Mouse (Mus musculus): ENCODE data around the gene Clrn2. TPM values are rescaled to one million over a fixed set of nuclear protein-coding genes. Genes with fewer than 3 reads are reported as not detected.

The Clrn2 gene
- polyA plus RNA-seq, 1 experiment, result not detected

DNA sequence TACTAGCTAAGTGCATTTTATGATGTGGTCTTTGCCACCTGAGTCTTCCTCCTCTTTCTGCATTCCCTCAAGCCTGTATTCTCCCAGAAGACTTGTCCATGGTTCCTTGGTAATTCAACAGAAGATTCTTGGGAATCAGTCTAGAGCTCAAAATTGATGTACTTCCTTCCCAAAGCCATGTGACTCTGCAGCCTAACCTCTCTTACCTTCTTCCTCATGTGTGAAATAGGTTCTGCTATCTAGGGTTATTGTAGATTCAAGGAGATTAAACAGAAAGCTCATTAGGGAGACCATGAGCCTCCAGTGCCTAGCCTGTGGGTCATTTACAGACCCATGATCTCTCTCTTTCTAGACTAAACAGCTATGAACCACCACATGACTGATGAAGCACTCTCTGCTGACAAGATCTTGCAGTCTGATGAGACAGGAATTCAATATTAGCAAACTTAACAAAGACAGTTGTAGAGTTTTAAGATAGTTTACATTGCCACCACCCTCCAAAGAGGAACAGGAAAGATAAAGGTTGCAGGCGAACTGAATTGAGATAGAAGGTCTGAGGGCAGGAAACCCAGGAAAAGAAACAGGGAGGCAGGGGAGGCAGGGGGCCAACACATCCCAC lies 27.0 kb upstream of the Clrn2 start:
- 44% methylated on average over 1 of the region's 1 CpGs for WGBS
- Histone ChIP-seq H3K4me3 (replicated peaks; ENCODE audit: extremely low read depth, low read depth, low read length) (no peak overlapping the region), H3K4me1 (ENCODE audit: control insufficient read depth, insufficient read depth, low read length) (no peaks in the 10 kb centered on the region)
- TF ChIP-seq CTCF (IDR thresholded peaks at IDR 0.05; ENCODE audit: insufficient read depth, low read length) (no peak), POLR2A (IDR thresholded peaks at IDR 0.05; ENCODE audit: borderline replicate concordance, extremely low read depth, low read depth, low read length) (no peak)
- DNase-seq, result no peak

- H3K4me3 ChIP-seq (replicated peaks; ENCODE audit: extremely low read depth, low read depth, low read length), result no peak overlapping the region
- no peak for DNase-seq
- WGBS, result 94% methylated on average over 7 of the region's 7 CpGs
- no peaks in the 10 kb centered on the region for H3K4me1 ChIP-seq (ENCODE audit: control insufficient read depth, insufficient read depth, low read length)
- no peak for TF ChIP-seq POLR2A (IDR thresholded peaks at IDR 0.05; ENCODE audit: borderline replicate concordance, extremely low read depth, low read depth, low read length)
- TF ChIP-seq CTCF (IDR thresholded peaks at IDR 0.05; ENCODE audit: insufficient read depth, low read length), result no peak
These were observed 25.7 kb upstream of the Clrn2 start for GRCm38 (mm10) chr5:45427891-45428290.

- no peak for DNase-seq
- no peak for TF ChIP-seq CTCF (IDR thresholded peaks at IDR 0.05; ENCODE audit: insufficient read depth, low read length)
- no peak for TF ChIP-seq POLR2A (IDR thresholded peaks at IDR 0.05; ENCODE audit: borderline replicate concordance, extremely low read depth, low read depth, low read length)
- Histone ChIP-seq H3K4me3 (replicated peaks; ENCODE audit: extremely low read depth, low read depth, low read length) (no peak overlapping the region), H3K4me1 (ENCODE audit: control insufficient read depth, insufficient read depth, low read length) (no peaks in the 10 kb centered on the region)
- WGBS, result 90% methylated on average over 14 of the region's 14 CpGs
These were observed 17.3 kb upstream of the Clrn2 start for GRCm38 (mm10) chr5:45435967-45436950.

- no peak for DNase-seq
- TF ChIP-seq POLR2A (IDR thresholded peaks at IDR 0.05; ENCODE audit: borderline replicate concordance, extremely low read depth, low read depth, low read length) (no peak), CTCF (IDR thresholded peaks at IDR 0.05; ENCODE audit: insufficient read depth, low read length) (no peak)
- 76% methylated on average over 4 of the region's 4 CpGs for WGBS
- no peak overlapping the region for H3K4me3 ChIP-seq (replicated peaks; ENCODE audit: extremely low read depth, low read depth, low read length)
- no peaks in the 10 kb centered on the region for H3K4me1 ChIP-seq (ENCODE audit: control insufficient read depth, insufficient read depth, low read length)
These were observed 15.7 kb upstream of the Clrn2 start for GRCm38 (mm10) chr5:45437826-45438225.

DNA sequence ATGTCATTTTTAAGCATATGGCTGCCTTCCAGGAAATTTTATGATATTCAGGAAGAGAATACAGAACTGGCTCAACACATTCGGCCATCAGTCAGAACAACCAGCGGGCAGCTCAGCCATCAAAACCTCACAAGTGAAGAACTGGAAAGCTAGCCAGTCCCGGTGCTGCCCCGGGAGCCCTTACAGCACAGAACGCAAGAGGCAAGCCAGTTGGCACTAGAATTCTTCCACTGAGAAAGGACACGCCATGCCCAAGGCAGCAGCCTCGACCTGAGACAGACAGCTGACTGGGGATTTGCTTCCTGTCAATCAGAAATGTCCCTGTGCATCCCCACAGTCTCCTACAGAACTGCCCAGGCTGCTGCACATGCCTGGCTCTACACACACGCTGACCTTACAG lies 15.2 kb upstream of the Clrn2 start:
- H3K4me3 ChIP-seq (replicated peaks; ENCODE audit: extremely low read depth, low read depth, low read length), result no peak overlapping the region
- TF ChIP-seq POLR2A (IDR thresholded peaks at IDR 0.05; ENCODE audit: borderline replicate concordance, extremely low read depth, low read depth, low read length) (no peak), CTCF (IDR thresholded peaks at IDR 0.05; ENCODE audit: insufficient read depth, low read length) (no peak)
- WGBS, result 87% methylated on average over 8 of the region's 8 CpGs
- no peaks in the 10 kb centered on the region for H3K4me1 ChIP-seq (ENCODE audit: control insufficient read depth, insufficient read depth, low read length)
- no peak for DNase-seq

- Histone ChIP-seq H3K4me3 (replicated peaks; ENCODE audit: extremely low read depth, low read depth, low read length) (no peak overlapping the region), H3K4me1 (ENCODE audit: control insufficient read depth, insufficient read depth, low read length) (no peaks in the 10 kb centered on the region)
- 62% methylated on average over 3 of the region's 3 CpGs for WGBS
- no peak for DNase-seq
- TF ChIP-seq CTCF (IDR thresholded peaks at IDR 0.05; ENCODE audit: insufficient read depth, low read length) (no peak), POLR2A (IDR thresholded peaks at IDR 0.05; ENCODE audit: borderline replicate concordance, extremely low read depth, low read depth, low read length) (no peak)
These were observed 12.4 kb upstream of the Clrn2 start for GRCm38 (mm10) chr5:45441124-45441523.

- 60% methylated on average over 3 of the region's 3 CpGs for WGBS
- TF ChIP-seq POLR2A (IDR thresholded peaks at IDR 0.05; ENCODE audit: borderline replicate concordance, extremely low read depth, low read depth, low read length) (no peak), CTCF (IDR thresholded peaks at IDR 0.05; ENCODE audit: insufficient read depth, low read length) (no peak)
- Histone ChIP-seq H3K4me3 (replicated peaks; ENCODE audit: extremely low read depth, low read depth, low read length) (no peak overlapping the region), H3K4me1 (ENCODE audit: control insufficient read depth, insufficient read depth, low read length) (no peaks in the 10 kb centered on the region)
- DNase-seq, result no peak
These were observed 11.8 kb upstream of the Clrn2 start for GRCm38 (mm10) chr5:45441745-45442144.

GRCm38 (mm10) chr5:45444130-45444832 lies 9.3 kb upstream of the Clrn2 start:
- DNase-seq, result no peak
- no peak overlapping the region for H3K4me3 ChIP-seq (replicated peaks; ENCODE audit: extremely low read depth, low read depth, low read length)

GRCm38 (mm10) chr5:45448676-45449075 lies 4.9 kb upstream of the Clrn2 start:
- Histone ChIP-seq H3K4me1 (ENCODE audit: control insufficient read depth, insufficient read depth, low read length) (0 out of 2 replicates have a peak, but pooled peaks cover 2% of the 10 kb centered on the region), H3K4me3 (replicated peaks; ENCODE audit: extremely low read depth, low read depth, low read length) (no peak overlapping the region)
- no peak for DNase-seq
- 47% methylated on average over 5 of the region's 5 CpGs for WGBS
- TF ChIP-seq POLR2A (IDR thresholded peaks at IDR 0.05; ENCODE audit: borderline replicate concordance, extremely low read depth, low read depth, low read length) (no peak), CTCF (IDR thresholded peaks at IDR 0.05; ENCODE audit: insufficient read depth, low read length) (no peak)

More at GRCm38 (mm10) chr5:45444130-45444832, 9.3 kb upstream of the Clrn2 start:
- WGBS, result 91% methylated on average over 8 of the region's 8 CpGs
- H3K4me1 ChIP-seq (ENCODE audit: control insufficient read depth, insufficient read depth, low read length), result 0 out of 2 replicates have a peak, but pooled peaks cover 1% of the 10 kb centered on the region
- no peak for TF ChIP-seq CTCF (IDR thresholded peaks at IDR 0.05; ENCODE audit: insufficient read depth, low read length)
- no peak for TF ChIP-seq POLR2A (IDR thresholded peaks at IDR 0.05; ENCODE audit: borderline replicate concordance, extremely low read depth, low read depth, low read length)
